Mouse (Mus musculus) cerebellum, adult 2 months (tissue): ENCODE measurements around the gene Ugt1a6a.

Experiments
- CTCF ChIP-seq: fragments of 200-500 bp; IDR thresholded peaks from 2 replicates; pipeline ENCODE4 v1.5.1; 2011; ENCODE audit warnings: low read depth, mild to moderate bottlenecking, control low read depth, low read length, moderate library complexity, borderline replicate concordance; ENCODE audit not compliant: insufficient read depth
- POLR2A ChIP-seq: fragments of 200-500 bp; IDR thresholded peaks from 2 replicates; pipeline ENCODE4 v1.6.1; 2011; ENCODE audit warnings: low read length, control low read depth, borderline replicate concordance; ENCODE audit not compliant: insufficient read depth

GRCm38 (mm10) chr1:88104667-88105430 lies 29.8 kb upstream of the Ugt1a6a start:
- no peak for TF ChIP-seq CTCF
- no peak for TF ChIP-seq POLR2A
